Mouse (Mus musculus) MEL (cell line): ENCODE data around the gene Reg4. TPM values are rescaled to one million over a fixed set of nuclear protein-coding genes. Genes with fewer than 3 reads are reported as not detected.

Source experiments
- DNase-seq: peaks from one replicate; pipeline ENCODE4 v3.0.0; 2011; ENCODE audit warnings: low read depth, low spot score
- H3K27ac ChIP-seq: 2 replicates; pipeline ENCODE4 v1.5.1; 2012; ENCODE audit warnings: low read depth, mild to moderate bottlenecking, control low read depth, low read length, moderate library complexity; ENCODE audit not compliant: control insufficient read depth
- H3K27me3 ChIP-seq, 2 experiments: fragments of 150-350 bp in 1 of 2; sonication (generic) in 1 of 2; 2 replicates each; pipeline ENCODE4 v1.6.1; 2012; ENCODE audit warnings: low read length in 2 of 2, mild to moderate bottlenecking in 2 of 2, improper control_type of control experiment in 1 of 2, moderate library complexity in 1 of 2; ENCODE audit not compliant: insufficient read depth in 2 of 2, control insufficient read depth in 1 of 2
- H3K36me3 ChIP-seq, 2 experiments: 2 replicates each; pipeline ENCODE4 v1.6.1; 2012 to 2014; ENCODE audit warnings: low read length in 2 of 2, improper control_type of control experiment in 1 of 2, inconsistent platforms in 1 of 2, mild to moderate bottlenecking in 1 of 2; ENCODE audit not compliant: insufficient read depth in 2 of 2, control insufficient read depth in 1 of 2
- H3K4me1 ChIP-seq, 2 experiments: fragments of 150-350 bp in 1 of 2; sonication (generic) in 1 of 2; 2 replicates each; pipeline ENCODE4 v1.6.1; 2012; ENCODE audit warnings: low read length in 2 of 2, improper control_type of control experiment in 1 of 2, mild to moderate bottlenecking in 1 of 2; ENCODE audit not compliant: insufficient read depth in 2 of 2, control insufficient read depth in 1 of 2
- H3K4me3 ChIP-seq, 2 experiments: fragments of 150-350 bp in 1 of 2; sonication (generic) in 1 of 2; 2 replicates each; pipeline ENCODE4 v1.5.1; 2012; ENCODE audit warnings: low read depth in 2 of 2, low read length in 2 of 2, mild to moderate bottlenecking in 2 of 2, moderate library complexity in 2 of 2, control low read depth in 1 of 2, improper control_type of control experiment in 1 of 2; ENCODE audit not compliant: control insufficient read depth in 1 of 2, insufficient read depth in 1 of 2
- H3K79me2 ChIP-seq: 2 replicates; pipeline ENCODE4 v1.6.1; 2012; ENCODE audit warnings: mild to moderate bottlenecking, low read length, moderate library complexity; ENCODE audit not compliant: control insufficient read depth, poor library complexity, insufficient read depth
- H3K9ac ChIP-seq: 2 replicates; pipeline ENCODE4 v1.6.1; 2012; ENCODE audit warnings: low read depth, mild to moderate bottlenecking, control low read depth, low read length, moderate library complexity; ENCODE audit not compliant: control insufficient read depth, poor library complexity, severe bottlenecking
- H3K9me3 ChIP-seq: fragments of 150-350 bp; sonication (generic); replicated peaks from 2 replicates; pipeline ENCODE4 v1.6.1; 2012; ENCODE audit warnings: mild to moderate bottlenecking, low read length, improper control_type of control experiment, moderate library complexity; ENCODE audit not compliant: insufficient read depth
- CHD2 ChIP-seq: IDR thresholded peaks from 2 replicates; pipeline ENCODE4 v1.6.1; 2011; ENCODE audit warnings: low read length, improper control_type of control experiment
- CTCF ChIP-seq, 3 experiments: IDR thresholded peaks in 2 of 3; conservative IDR thresholded peaks in 1 of 3; 2 replicates each; pipeline ENCODE4 v1.5.1; 2011 to 2012; ENCODE audit warnings: low read length in 3 of 3, low read depth in 2 of 3, mild to moderate bottlenecking in 2 of 3, improper control_type of control experiment in 1 of 3, inconsistent platforms in 1 of 3, mixed read lengths in 1 of 3, moderate library complexity in 1 of 3; ENCODE audit not compliant: control insufficient read depth in 1 of 3, insufficient read depth in 1 of 3, poor library complexity in 1 of 3, severe bottlenecking in 1 of 3
- ELF1 ChIP-seq: IDR thresholded peaks from 2 replicates; pipeline ENCODE4 v1.6.1; 2014; ENCODE audit warnings: low read depth, mild to moderate bottlenecking, inconsistent platforms, low read length, improper control_type of control experiment, moderate library complexity
- GABPA ChIP-seq: IDR thresholded peaks from 2 replicates; pipeline ENCODE4 v1.6.1; 2012; ENCODE audit warnings: low read depth, mild to moderate bottlenecking, inconsistent platforms, low read length, improper control_type of control experiment, moderate library complexity
- HCFC1 ChIP-seq: IDR thresholded peaks from 2 replicates; pipeline ENCODE4 v1.6.1; 2012; ENCODE audit warnings: low read depth, mild to moderate bottlenecking, inconsistent platforms, low read length, improper control_type of control experiment, moderate library complexity
- JUND ChIP-seq: IDR thresholded peaks from 2 replicates; pipeline ENCODE4 v1.6.1; 2011; ENCODE audit warnings: low read depth, mild to moderate bottlenecking, improper control_type of control experiment, low read length
- MAX ChIP-seq: IDR thresholded peaks from 2 replicates; pipeline ENCODE4 v1.6.1; 2011; ENCODE audit warnings: low read length, improper control_type of control experiment
- MAZ ChIP-seq: IDR thresholded peaks from 2 replicates; pipeline ENCODE4 v1.6.1; 2012; ENCODE audit warnings: low read depth, mild to moderate bottlenecking, inconsistent platforms, low read length, improper control_type of control experiment
- MYC ChIP-seq: IDR thresholded peaks from 2 replicates; pipeline ENCODE4 v1.6.1; 2011; ENCODE audit warnings: low read depth, mild to moderate bottlenecking, low read length, improper control_type of control experiment, moderate library complexity
- NRF1 ChIP-seq: IDR thresholded peaks from 2 replicates; pipeline ENCODE4 v1.6.1; 2014; ENCODE audit warnings: low read depth, mild to moderate bottlenecking, inconsistent platforms, low read length, improper control_type of control experiment, moderate library complexity; ENCODE audit not compliant: poor library complexity, insufficient read depth, severe bottlenecking
- POLR2A ChIP-seq, 2 experiments: IDR thresholded peaks; 2 replicates each; pipeline ENCODE4 v1.6.1; 2011 to 2012; ENCODE audit warnings: low read length in 2 of 2, mild to moderate bottlenecking in 2 of 2, control low read depth in 1 of 2, improper control_type of control experiment in 1 of 2, low read depth in 1 of 2, moderate library complexity in 1 of 2; ENCODE audit not compliant: control insufficient read depth in 1 of 2, insufficient read depth in 1 of 2, poor library complexity in 1 of 2
- POLR2AphosphoS2 ChIP-seq: IDR thresholded peaks from 2 replicates; pipeline ENCODE4 v1.6.1; 2011; ENCODE audit warnings: low read length, improper control_type of control experiment
- RAD21 ChIP-seq: IDR thresholded peaks from 2 replicates; pipeline ENCODE4 v1.6.1; 2011; ENCODE audit warnings: mild to moderate bottlenecking, low read depth, low read length, improper control_type of control experiment
- RCOR1 ChIP-seq: IDR thresholded peaks from 2 replicates; pipeline ENCODE4 v1.6.1; 2012; ENCODE audit warnings: low read depth, mild to moderate bottlenecking, inconsistent platforms, low read length, improper control_type of control experiment
- SIN3A ChIP-seq: IDR thresholded peaks from 2 replicates; pipeline ENCODE4 v1.6.1; 2012; ENCODE audit warnings: low read length, improper control_type of control experiment, inconsistent platforms
- SMC3 ChIP-seq: IDR thresholded peaks from 2 replicates; pipeline ENCODE4 v1.6.1; 2011; ENCODE audit warnings: low read depth, low read length, improper control_type of control experiment
- TAL1 ChIP-seq: IDR thresholded peaks from 2 replicates; pipeline ENCODE4 v1.6.1; 2012; ENCODE audit warnings: mild to moderate bottlenecking, inconsistent platforms, low read length, moderate library complexity, mixed read lengths
- TBP ChIP-seq: IDR thresholded peaks from 2 replicates; pipeline ENCODE4 v1.8.0; 2011; ENCODE audit warnings: low read depth, low read length, improper control_type of control experiment
- USF2 ChIP-seq, 2 experiments: IDR thresholded peaks; 2 replicates each; pipeline ENCODE4 v1.6.1; 2011 to 2012; ENCODE audit warnings: improper control_type of control experiment in 2 of 2, low read length in 2 of 2, borderline replicate concordance in 1 of 2, inconsistent platforms in 1 of 2, low read depth in 1 of 2, mild to moderate bottlenecking in 1 of 2; ENCODE audit not compliant: insufficient read depth in 1 of 2
- ZC3H11A ChIP-seq: IDR thresholded peaks from 2 replicates; pipeline ENCODE4 v1.6.1; 2012; ENCODE audit warnings: low read depth, mild to moderate bottlenecking, inconsistent platforms, low read length, improper control_type of control experiment
- ZKSCAN1 ChIP-seq: IDR thresholded peaks from 2 replicates; pipeline ENCODE4 v1.6.1; 2012; ENCODE audit warnings: low read depth, mild to moderate bottlenecking, inconsistent platforms, low read length, improper control_type of control experiment, moderate library complexity
- ZMIZ1 ChIP-seq: IDR thresholded peaks from 2 replicates; pipeline ENCODE4 v1.6.1; 2012; ENCODE audit warnings: low read depth, mild to moderate bottlenecking, inconsistent platforms, low read length, improper control_type of control experiment, moderate library complexity
- polyA plus RNA-seq, 2 experiments: library from polyadenylated mRNA; stranded (reverse) in 1 of 2; unstranded in 1 of 2; fragments of >175 nt in 1 of 2; fragments of >200 nt in 1 of 2; gene quantifications; 2 replicates each; pipeline versions ENCODE4 v1.2.1 to v1.2.4; 2012; ENCODE audit warnings: low replicate concordance in 2 of 2, low read depth in 1 of 2; ENCODE audit not compliant: insufficient read length in 2 of 2, insufficient read depth in 1 of 2, missing spikeins in 1 of 2
- total RNA-seq: library from RNA; depleted of rRNA; stranded (reverse); fragments of 300-350 nt; gene quantifications from 2 replicates; pipeline ENCODE4 v1.2.3, GENCODE M21; 2012

The Reg4 gene
- total and polyA plus RNA-seq, 3 experiments, result not detected

DNA sequence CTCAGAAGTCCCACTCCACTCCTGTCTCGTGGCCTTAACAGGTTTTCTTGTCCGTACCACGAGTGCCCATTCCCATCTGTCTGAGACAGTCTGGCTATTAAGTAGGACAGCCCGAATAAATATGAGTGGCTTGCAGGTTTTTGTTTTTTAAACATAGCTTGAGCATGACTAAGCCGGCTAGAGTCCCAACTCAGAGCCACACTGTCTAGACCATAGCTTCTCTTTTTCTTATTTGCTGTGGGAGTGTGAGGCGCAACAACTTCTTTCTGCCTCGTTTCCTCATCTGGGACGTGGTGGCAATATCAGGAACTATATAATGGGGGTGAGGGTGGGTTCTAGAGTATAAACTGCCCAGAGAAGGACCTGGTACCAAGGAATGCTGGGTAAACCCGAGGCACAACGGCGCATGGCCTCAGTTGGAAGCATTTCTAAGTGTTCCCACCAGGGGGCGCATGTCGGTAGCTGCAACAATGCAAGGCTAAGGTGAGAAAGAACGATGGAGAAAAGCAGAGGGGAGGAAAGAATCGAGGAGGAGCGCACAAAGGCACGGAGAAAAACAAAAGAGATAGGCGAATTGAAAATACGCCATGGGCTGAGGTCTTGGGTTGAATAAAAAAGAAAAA is 5.1 kb downstream of the Reg4 start:
- Histone ChIP-seq H3K27ac (peak overlapping the region; percentile 30), H3K36me3 (no peaks in the 10 kb centered on the region), H3K9ac (peak overlapping the region; percentile 65), H3K79me2 (no peaks in the 10 kb centered on the region), H3K4me3 (peak overlapping the region; percentile 34 to 45), H3K4me1 (peaks cover 0 to 5% of the 10 kb centered on the region in 2 experiments; a peak in 1 of 4 replicates), H3K9me3 (no peaks in the 10 kb centered on the region), H3K27me3 (no peaks in the 10 kb centered on the region)
- DNase-seq, result peak; percentile 90
- TF ChIP-seq MAX, result peak; percentile 57; the same call in 1 of the 2 replicates
- TF ChIP-seq MAZ, result no peak
- TF ChIP-seq MYC, result peak; percentile 78
- TF ChIP-seq HCFC1, result peak; percentile 54
- no peak for TF ChIP-seq USF2 (IDR thresholded peaks at IDR 0.05; ENCODE audit: borderline replicate concordance in 1 of 2, insufficient read depth in 1 of 2, low read depth in 1 of 2, low read length in 2 of 2)
- TF ChIP-seq ZKSCAN1, result no peak
- peak; percentile 82 for TF ChIP-seq RAD21
- TF ChIP-seq POLR2A (IDR thresholded peaks at IDR 0.05; ENCODE audit: control insufficient read depth in 1 of 2, insufficient read depth in 1 of 2, low read depth in 1 of 2, low read length in 2 of 2, poor library complexity in 1 of 2), result peak in 1 of 2 experiments; percentile 44; a peak in 1 of 4 replicates
- TF ChIP-seq CTCF (IDR thresholded peaks at IDR 0.05 in 2 of 3, conservative IDR thresholded peaks at IDR 0.05 in 1 of 3; ENCODE audit: control insufficient read depth in 1 of 3, insufficient read depth in 1 of 3, low read depth in 2 of 3, low read length in 3 of 3, poor library complexity in 1 of 3, severe bottlenecking in 1 of 3), result peak; percentile 79 to 99 (median 93)
- TF ChIP-seq ELF1, result peak; percentile 38; the same call in 1 of the 2 replicates
- TF ChIP-seq SMC3, result peak; percentile 99
- no peak for TF ChIP-seq TBP
- TF ChIP-seq ZC3H11A, result peak; percentile 90
- peak; percentile 45; the same call in 1 of the 2 replicates for TF ChIP-seq SIN3A
- no peak for TF ChIP-seq TAL1
- TF ChIP-seq POLR2AphosphoS2, result no peak
- no peak for TF ChIP-seq JUND
- TF ChIP-seq GABPA, result no peak
- 0 out of 2 replicates have a peak, but pooled peaks have one; percentile 9 for TF ChIP-seq NRF1
- TF ChIP-seq RCOR1, result no peak

DNA sequence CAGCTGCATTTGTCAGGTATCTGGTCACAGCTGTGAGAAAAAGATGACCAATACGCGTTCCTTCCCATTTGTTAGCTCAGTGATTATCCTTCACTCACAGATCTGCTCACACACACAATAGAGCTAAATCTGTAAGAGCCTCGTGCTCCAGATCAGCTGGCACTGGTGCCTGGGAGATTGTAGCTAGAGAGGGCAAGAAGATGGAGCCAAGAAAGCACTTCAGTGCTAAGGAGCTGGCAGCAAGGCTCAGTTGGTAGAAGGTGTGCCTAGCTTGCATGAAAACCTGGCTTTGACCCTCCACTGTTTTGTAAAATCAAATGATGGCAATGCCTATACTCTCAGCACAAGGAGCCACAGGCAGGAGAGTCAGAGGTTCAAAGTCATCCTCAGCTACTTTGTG is 5.8 kb downstream of the Reg4 start:
- TF ChIP-seq CHD2 (no peak), GABPA (no peak), HCFC1 (no peak), SIN3A (no peak), ZMIZ1 (no peak), MAX (no peak)
- TF ChIP-seq, all 39 proteins: peak for 0
- Histone ChIP-seq H3K4me1 (peaks cover 0 to 5% of the 10 kb centered on the region in 2 experiments; a peak in 1 of 4 replicates), H3K9me3 (no peaks in the 10 kb centered on the region), H3K36me3 (no peaks in the 10 kb centered on the region), H3K27ac (no peak overlapping the region), H3K79me2 (no peaks in the 10 kb centered on the region), H3K27me3 (no peaks in the 10 kb centered on the region), H3K4me3 (no peak overlapping the region), H3K9ac (no peak overlapping the region)
- DNase-seq, result no peak
